Mouse (Mus musculus): ENCODE measurements around the gene Cdkn2b.
A peak's percentile ranks its signal among the peaks of the same experiment; 100 is the strongest.

The Cdkn2b gene

DNA sequence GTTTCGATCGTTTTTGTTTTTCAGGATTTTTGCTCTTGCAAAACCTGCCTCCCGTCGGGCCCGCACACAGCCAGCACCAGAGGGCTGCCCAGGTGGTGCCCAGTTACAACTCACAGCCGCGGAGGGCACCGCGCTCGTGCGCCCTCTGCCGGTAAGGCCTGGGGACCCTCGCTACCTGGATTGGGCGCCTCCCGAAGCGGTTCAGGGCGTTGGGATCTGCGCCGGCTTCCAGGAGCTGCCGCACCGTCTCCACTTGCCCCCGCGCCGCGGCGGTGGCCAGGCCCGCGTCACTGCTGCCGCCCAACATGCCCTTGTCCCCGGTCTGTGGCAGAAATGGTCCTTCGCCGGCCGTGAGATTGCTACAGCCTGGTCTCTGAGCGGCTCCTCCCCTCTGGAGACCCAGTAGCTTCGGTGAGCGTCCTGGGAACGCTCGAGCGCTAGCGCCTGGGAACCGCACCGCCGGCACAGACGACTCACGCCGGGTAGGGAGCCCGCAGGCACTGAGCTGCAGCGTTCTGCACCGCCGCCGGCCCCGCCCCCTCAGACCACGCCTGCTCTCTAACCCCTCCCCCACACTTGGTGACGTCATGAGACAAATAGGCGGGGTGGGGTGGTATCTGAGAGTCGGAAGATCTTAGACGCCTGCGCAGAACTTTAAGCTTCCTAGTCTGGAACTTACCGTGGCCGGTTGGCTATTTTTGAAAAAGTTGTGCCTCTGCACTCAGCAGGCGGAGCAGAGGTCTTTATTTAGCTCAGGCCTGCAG is at the start of gene Cdkn2b:
Gene Cdkn2b, minus strand, starts transcription at position 549 of the 764 bp plus-strand sequence.
- peak; percentile 94 for DNase-seq (ENCODE audit: low read depth)

- no peak for DNase-seq (ENCODE audit: low read depth)
Measured at GRCm38 (mm10) chr4:89360349-89360748, 49.5 kb upstream of the Cdkn2b start.

GRCm38 (mm10) chr4:89359506-89359905 is 48.7 kb upstream of the Cdkn2b start:
- no peak for DNase-seq (ENCODE audit: low read depth)

- DNase-seq (ENCODE audit: low read depth), result peak; percentile 48
Measured at GRCm38 (mm10) chr4:89353935-89354334, 43.1 kb upstream of the Cdkn2b start.

DNA sequence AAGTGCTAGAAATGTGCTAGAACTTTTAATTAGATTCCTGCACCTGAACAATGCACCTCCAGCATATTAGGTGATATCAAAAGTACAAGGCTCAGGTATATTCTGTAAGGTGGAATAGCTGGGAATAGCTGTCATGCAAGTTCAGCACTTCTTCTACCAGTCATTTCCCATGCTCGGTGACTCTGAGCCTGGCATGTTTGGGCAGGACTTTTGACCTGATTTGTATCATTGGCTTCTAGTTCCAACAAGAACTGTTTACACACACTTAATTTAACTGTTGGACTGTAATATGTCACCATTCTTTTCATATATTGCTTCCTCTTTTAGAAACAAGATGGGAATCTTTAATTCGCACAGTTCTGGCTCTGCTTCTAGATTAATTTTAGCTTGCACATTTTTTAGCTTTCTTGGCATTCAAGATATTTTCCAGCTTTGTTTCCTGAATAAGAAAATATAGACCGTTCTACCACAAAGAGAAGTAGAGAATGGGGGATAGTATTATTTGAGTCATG is 42.3 kb upstream of the Cdkn2b start:
- no peak for DNase-seq (ENCODE audit: low read depth)

DNA sequence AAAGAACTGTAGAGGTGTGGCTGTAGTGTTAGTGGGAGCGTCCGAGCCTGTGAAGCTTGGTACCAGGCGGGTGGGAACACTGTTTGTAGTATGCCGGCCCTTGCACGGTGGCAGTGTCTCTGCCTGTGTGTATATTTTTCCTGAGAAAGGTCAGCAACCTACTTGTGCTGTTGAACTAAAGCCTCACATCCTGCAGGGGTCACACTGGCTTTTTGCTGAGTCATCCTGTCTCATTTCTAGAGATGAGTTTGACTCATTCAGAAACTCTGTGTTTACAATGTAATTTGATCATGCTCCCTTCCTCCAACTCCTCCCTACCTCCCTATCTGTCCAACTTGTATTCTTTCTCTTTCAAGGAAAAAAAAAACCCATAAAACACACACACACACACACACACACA is 40.6 kb upstream of the Cdkn2b start:
- DNase-seq (ENCODE audit: low read depth), result peak; percentile 79

DNA sequence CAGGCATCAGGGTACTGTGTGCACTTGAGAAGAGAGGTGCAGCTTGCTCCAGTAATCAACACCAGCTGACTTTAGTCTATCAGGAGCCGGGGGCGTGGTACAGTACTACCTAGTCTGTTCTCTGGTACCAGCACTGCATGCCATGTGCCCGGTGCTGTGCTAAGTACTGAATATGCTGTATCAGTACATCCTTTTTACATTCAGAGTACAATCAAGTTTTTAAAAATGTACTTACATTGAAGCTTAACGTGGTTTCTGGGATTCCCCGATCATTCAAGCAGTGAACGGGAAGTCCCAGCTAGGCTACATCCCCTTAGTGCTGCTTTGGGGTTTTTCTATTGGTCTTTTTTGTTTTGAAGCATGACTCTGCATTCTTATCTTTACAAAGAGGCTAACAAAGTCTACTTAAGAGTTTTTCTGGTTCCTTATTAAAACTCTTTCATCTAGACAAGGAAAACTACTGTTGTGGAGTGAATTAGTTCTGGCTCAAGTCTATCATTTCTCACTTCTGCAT is 40.2 kb upstream of the Cdkn2b start:
- peak; percentile 76 for DNase-seq (ENCODE audit: low read depth)

DNA sequence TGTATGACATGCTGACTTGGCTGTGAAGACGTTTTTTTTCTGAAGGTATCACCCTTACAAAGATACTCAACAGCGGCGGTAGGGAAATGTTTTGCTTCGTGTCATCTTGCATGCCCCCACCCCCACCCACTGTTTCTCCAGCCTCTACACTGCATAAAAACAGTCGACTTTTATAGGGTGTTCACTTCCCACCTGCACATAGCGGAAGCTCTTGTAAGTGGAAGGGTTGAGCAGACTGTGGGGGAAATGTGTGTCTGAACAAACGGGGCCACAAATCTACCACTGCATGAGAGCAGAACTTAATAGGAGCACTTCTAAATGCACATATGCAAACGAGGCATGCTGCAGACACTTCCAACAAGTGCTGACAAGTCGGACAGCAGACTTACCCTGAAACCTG is 39.6 kb upstream of the Cdkn2b start:
- DNase-seq (ENCODE audit: low read depth), result no peak

DNA sequence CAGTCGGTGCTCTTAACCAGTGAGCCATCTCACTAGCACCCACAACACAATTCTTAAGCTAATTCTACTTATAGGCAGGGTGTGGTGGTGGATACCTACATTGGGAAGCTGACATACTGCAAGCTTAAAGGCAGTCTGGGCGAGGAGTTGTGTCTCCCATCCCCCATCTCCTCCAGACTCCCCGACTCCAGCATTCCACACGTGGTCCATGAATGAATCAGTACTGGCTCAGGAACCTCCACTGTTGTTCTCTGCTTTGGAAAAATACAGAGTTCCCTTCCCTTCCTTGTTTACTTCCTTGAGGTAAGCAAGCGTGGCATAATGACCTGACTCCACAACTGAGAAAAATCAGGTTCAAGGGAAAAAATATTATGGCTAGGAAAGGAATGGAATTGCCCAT is 38.0 kb upstream of the Cdkn2b start:
- no peak for DNase-seq (ENCODE audit: low read depth)

GRCm38 (mm10) chr4:89313461-89313860 is 2.6 kb upstream of the Cdkn2b start:
- peak; percentile 34 for DNase-seq (ENCODE audit: low read depth)

DNA sequence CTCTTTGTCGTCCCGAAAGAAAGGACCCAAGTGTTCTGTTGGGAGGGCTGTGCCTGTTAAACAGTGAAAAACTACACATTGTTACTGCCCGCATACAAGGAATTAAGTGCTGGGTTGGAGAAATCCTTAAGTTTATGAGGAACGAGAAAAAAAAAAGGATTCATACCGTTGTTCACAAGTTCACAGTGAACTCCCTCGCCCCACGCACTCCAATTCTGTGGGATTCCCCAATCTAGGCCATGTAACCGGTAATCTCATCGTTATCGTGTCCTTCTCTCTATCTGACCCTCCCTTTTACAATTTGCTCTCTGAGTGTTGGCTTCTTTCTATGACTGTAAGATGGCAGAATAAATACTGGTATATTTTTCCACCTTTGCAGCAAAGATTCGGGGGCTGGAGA is 843 bp downstream of the Cdkn2b start:
- DNase-seq (ENCODE audit: low read depth), result no peak

DNA sequence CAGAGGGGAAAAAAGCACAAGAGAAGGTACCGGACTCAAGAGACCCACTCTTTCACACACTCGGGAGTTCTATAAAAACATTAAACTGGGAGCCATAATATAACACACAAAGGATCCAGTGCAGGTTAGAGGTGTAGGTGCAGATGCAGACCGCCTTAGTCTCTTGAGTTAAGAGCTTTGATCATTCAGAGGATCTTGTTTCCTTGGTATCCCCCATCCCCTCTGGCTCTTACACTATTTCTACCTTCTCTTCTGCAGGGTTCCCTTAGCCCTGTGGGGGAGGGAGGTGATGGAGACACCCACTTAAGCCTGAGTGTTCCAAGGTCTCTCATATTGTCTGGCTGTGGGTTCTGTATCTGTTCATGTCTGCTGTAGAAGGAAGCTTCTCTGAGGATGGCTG is 2.8 kb downstream of the Cdkn2b start:
- no peak for DNase-seq (ENCODE audit: low read depth)

DNA sequence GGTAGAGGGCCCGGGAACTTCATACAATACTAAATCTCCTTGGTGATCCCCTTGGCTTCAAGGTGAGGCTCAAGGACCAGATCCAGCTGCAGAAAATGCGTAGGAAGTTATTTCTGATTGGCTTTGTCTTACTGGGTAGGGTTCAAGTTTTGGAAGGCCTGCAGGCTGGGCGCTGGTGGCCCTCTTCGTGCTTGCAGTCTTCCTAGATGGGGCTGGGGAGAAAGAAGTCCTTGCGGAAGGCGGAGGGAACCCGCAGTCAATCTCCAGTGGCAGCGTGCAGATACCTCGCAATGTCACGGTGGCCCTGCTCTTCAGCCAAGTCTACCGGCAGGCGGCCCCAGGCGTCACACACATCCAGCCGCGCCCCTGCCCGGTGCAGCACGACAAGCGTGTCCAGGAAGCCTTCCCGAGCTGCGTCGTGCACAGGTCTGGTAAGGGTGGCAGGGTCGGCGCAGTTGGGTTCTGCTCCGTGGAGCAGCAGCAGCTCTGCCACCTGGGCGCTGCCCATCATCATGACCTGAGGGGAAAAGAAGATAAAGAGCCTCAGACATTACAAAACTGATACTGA is 4.0 kb downstream of the Cdkn2b start:
- peak; percentile 53 for DNase-seq (ENCODE audit: low read depth)

DNA sequence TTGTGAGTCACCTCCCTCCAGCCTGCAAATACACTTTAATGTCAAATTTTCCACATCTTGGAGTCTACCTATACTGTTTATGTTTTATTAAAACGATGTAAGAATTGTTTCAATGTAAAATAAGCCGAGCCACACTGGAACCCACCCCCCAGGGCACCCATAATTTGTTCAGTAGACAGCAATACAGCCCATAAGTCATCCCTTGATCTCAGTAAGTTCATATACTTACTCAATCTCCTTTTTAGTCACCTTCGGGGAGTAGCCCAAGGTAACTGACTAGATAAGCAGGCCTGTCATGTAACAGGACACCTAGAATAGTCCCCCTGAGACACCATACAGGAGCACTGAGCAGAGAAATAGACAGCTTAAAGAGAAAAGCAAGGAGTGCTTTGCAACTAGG is 5.1 kb downstream of the Cdkn2b start:
- no peak for DNase-seq (ENCODE audit: low read depth)

- DNase-seq (ENCODE audit: low read depth), result no peak
Measured at GRCm38 (mm10) chr4:89303281-89303995, 7.4 kb downstream of the Cdkn2b start.

GRCm38 (mm10) chr4:89302129-89302528 is 8.7 kb downstream of the Cdkn2b start:
- DNase-seq (ENCODE audit: low read depth), result no peak

- DNase-seq (ENCODE audit: low read depth), result no peak
Measured at GRCm38 (mm10) chr4:89299721-89300120, 11.1 kb downstream of the Cdkn2b start.

- no peak for DNase-seq (ENCODE audit: low read depth)
Measured at GRCm38 (mm10) chr4:89295441-89296220, 15.2 kb downstream of the Cdkn2b start.

- peak; percentile 79 for DNase-seq (ENCODE audit: low read depth)
Measured at GRCm38 (mm10) chr4:89294486-89295440, 16.1 kb downstream of the Cdkn2b start, which contains the start of gene Cdkn2a. Gene Cdkn2a, minus strand, starts transcription at chr4:89294653.

- DNase-seq (ENCODE audit: low read depth), result no peak
Measured at GRCm38 (mm10) chr4:89294091-89294485, 16.8 kb downstream of the Cdkn2b start.

GRCm38 (mm10) chr4:89293516-89293915 is 17.3 kb downstream of the Cdkn2b start:
- no peak for DNase-seq (ENCODE audit: low read depth)

Data from induced T-regulatory cell, adult 2 months (primary cell).